Mouse (Mus musculus): ENCODE results near the gene 2700049A03Rik. TPM values are rescaled to one million over a fixed set of nuclear protein-coding genes. Genes with fewer than 3 reads are reported as not detected.

The 2700049A03Rik gene
- polyA plus RNA-seq, 1 experiment from 2014 or later, result 12.8 TPM

DNA sequence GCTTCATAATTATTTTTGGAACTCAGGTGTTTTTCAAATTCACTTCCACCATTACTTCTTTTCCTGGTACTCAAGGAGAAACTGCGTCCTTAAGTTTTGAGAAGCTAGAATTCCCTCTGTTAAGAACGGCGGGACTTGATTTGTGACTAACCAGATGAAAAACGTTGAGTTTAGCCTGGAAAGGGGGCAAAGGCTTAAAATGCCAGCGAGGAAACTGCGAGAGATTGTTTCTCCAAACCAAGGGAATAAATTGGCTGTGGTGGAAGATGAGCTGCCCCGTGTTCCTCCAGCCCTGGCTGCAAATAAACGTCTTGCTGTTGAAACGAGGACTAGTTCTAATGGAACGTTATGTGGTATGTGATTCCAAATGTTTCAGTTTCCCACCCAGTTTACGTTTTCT, 1.0 kb downstream of the 2700049A03Rik start:
- WGBS, result 6% methylated on average over 11 of the region's 11 CpGs
- Histone ChIP-seq H3K4me1 (peaks cover 39% of the 10 kb centered on the region), H3K4me3 (replicated peaks) (peak overlapping the region; percentile 99), H3K9me3 (replicated peaks) (no peaks in the 10 kb centered on the region), H3K27me3 (replicated peaks) (no peaks in the 10 kb centered on the region), H3K27ac (replicated peaks) (0 out of 2 replicates have a peak overlapping the region, but pooled peaks have one; percentile 37), H3K9ac (replicated peaks) (peak overlapping the region; percentile 60), H3K36me3 (peaks cover 32% of the 10 kb centered on the region), H3K4me2 (peak overlapping the region; percentile 86)
- no peak for ATAC-seq (ENCODE audit: low FRiP score)

DNA sequence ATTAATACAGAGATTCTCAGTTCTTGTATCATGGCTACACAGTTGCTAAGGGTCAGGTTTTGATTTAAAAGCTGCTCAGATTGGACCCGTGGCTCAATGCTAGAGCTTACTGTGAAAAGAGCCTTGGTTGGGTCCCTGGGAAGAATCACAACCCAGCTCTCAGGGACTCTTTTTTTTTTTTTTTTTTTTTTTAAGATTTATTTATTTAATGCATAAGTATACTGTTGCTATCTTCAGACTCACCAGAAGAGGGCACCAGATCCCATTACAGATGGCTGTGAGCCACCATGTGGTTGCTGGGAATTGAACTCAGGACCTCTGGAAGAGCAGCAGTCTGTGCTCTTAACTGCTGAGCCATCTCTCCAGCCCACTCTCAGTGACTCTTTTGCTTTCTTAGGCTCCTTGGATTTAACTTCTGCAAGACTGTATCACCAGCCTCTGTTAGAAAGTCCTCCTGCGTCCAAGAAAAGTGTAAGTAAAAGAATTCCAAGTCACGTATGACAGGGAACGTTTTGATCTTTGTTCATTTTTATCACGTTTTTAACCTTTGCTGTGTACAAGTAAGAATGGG, 2.7 kb downstream of the 2700049A03Rik start:
- no peak overlapping the region for H3K9ac ChIP-seq (replicated peaks)
- H3K27me3 ChIP-seq (replicated peaks), result no peaks in the 10 kb centered on the region
- no peak for ATAC-seq (ENCODE audit: low FRiP score)
- no peak overlapping the region for H3K27ac ChIP-seq (replicated peaks)
- H3K4me1 ChIP-seq, result peaks cover 39% of the 10 kb centered on the region
- H3K4me3 ChIP-seq (replicated peaks), result no peak overlapping the region
- peaks cover 42% of the 10 kb centered on the region for H3K36me3 ChIP-seq
- H3K4me2 ChIP-seq, result peak overlapping the region; percentile 86; the same call in 1 of the 2 replicates
- no peaks in the 10 kb centered on the region for H3K9me3 ChIP-seq (replicated peaks)
- WGBS, result 77% methylated on average over 5 of the region's 5 CpGs

DNA sequence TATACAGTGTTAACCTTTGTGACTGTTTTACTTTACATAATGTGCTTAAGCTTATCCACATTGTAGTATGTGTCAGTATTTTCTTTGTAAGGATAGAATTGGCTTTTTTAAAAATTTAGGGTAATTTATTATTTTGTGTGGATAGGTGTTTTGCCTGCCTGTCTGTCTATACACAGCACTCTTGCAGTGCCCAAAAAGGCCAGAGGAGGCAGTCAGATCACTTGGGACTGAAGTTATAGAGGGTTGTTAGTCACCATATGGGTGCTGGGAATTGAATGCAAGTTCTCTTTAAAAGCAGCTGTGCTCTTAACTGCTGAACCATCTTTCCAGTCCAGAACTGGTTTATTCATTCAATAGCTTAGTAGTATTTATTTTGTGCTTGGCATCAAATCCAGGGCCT, 4.5 kb downstream of the 2700049A03Rik start:
- Histone ChIP-seq H3K4me3 (replicated peaks) (no peak overlapping the region), H3K36me3 (peaks cover 42% of the 10 kb centered on the region), H3K9me3 (replicated peaks) (no peaks in the 10 kb centered on the region), H3K27ac (replicated peaks) (no peak overlapping the region), H3K4me2 (no peak overlapping the region), H3K9ac (replicated peaks) (no peak overlapping the region), H3K4me1 (peaks cover 27% of the 10 kb centered on the region), H3K27me3 (replicated peaks) (no peaks in the 10 kb centered on the region)
- ATAC-seq (ENCODE audit: low FRiP score), result no peak

DNA sequence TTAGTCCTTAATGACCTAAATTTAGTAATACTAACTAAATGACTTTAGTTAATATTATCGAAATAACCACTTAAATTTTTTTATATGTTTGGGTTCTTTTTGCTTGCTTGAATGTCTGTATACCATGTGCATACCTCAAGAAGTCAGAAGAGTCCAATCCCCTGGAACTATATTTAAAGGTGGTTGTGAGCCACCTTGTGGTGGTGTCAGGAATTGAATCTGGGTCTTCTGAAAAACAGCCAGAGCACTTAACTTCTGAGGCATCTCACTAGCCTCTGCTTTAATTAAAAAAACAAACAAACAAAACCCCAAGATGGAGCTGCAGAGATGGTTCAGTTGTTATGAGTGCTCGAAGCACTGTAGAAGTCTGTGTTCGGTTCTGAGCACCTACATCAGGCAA, 11.0 kb downstream of the 2700049A03Rik start:
- Histone ChIP-seq H3K9ac (replicated peaks) (no peak overlapping the region), H3K4me1 (no peaks in the 10 kb centered on the region), H3K4me2 (no peak overlapping the region), H3K4me3 (replicated peaks) (no peak overlapping the region), H3K27me3 (replicated peaks) (no peaks in the 10 kb centered on the region), H3K36me3 (peaks cover 48% of the 10 kb centered on the region), H3K27ac (replicated peaks) (no peak overlapping the region), H3K9me3 (replicated peaks) (no peaks in the 10 kb centered on the region)
- no peak for ATAC-seq (ENCODE audit: low FRiP score)
- WGBS, result 88% methylated on average over 3 of the region's 3 CpGs

DNA sequence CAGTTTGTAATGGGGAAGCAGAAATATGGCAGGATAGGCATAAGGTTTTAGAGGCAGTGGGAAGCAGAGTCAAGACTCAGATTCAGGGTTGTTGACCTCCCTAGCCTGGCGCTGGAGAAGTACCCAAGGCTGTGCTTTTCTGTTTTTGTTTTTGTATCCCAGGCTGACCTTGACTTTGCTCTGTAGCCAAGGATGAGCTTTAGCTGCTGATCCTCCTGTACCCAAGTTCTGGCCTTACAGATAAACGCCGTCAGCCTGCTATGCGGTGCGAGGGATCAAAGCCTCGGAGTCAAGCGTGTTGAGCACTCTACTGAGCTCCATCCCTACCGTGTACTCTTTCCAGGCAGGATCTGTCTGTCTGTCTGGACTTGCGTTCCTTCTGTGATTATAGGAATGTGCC, 12.2 kb downstream of the 2700049A03Rik start:
- H3K9ac ChIP-seq (replicated peaks), result no peak overlapping the region
- no peaks in the 10 kb centered on the region for H3K4me1 ChIP-seq
- H3K36me3 ChIP-seq, result peaks cover 47% of the 10 kb centered on the region
- no peaks in the 10 kb centered on the region for H3K9me3 ChIP-seq (replicated peaks)
- H3K4me2 ChIP-seq, result no peak overlapping the region
- no peaks in the 10 kb centered on the region for H3K27me3 ChIP-seq (replicated peaks)
- 96% methylated on average over 9 of the region's 9 CpGs for WGBS
- no peak overlapping the region for H3K27ac ChIP-seq (replicated peaks)
- H3K4me3 ChIP-seq (replicated peaks), result no peak overlapping the region
- ATAC-seq (ENCODE audit: low FRiP score), result no peak

DNA sequence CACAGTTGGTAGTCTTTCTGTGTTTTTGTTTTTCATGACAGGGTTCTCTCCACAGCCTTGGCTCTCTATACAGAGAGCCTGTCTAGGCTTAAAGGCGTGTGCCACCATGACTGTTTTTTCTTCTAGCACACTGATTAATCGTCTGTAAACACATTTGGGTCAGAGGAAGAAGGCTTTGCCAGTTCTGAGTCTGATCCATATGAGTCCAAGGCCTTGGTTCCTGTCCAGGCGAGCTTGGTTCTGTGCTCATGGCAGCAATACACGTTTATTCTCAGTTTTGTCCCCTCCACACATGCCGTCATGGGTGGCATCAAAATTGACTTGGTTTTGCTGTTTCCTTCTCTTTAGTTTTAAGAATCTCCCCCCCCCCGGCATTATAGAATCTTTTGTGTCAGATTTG, 12.8 kb downstream of the 2700049A03Rik start:
- Histone ChIP-seq H3K27me3 (replicated peaks) (no peaks in the 10 kb centered on the region), H3K4me2 (no peak overlapping the region), H3K36me3 (peaks cover 46% of the 10 kb centered on the region), H3K9ac (replicated peaks) (no peak overlapping the region), H3K4me3 (replicated peaks) (no peak overlapping the region), H3K4me1 (no peaks in the 10 kb centered on the region), H3K27ac (replicated peaks) (no peak overlapping the region), H3K9me3 (replicated peaks) (no peaks in the 10 kb centered on the region)
- WGBS, result 91% methylated on average over 6 of the region's 6 CpGs
- ATAC-seq (ENCODE audit: low FRiP score), result no peak

DNA sequence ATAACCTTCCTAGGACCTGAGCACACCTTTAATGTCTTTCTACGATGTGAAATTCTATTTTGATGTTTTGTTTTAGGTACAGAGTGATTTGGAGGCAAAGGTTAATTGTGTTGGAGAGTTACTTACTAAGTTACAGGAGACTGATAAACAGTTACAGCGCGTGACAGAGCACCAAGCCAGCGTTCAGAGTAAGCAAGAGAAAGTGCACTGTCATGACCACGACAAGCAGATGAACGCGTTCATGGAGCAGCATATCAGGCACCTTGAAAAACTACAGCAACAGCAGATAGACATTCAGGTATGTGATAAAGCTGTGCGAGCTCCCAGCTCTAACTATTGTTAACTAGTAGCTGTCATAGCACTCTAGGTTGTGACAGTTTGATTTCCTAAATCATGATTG, 13.5 kb downstream of the 2700049A03Rik start:
- Histone ChIP-seq H3K27ac (replicated peaks) (no peak overlapping the region), H3K4me3 (replicated peaks) (no peak overlapping the region), H3K4me2 (no peak overlapping the region), H3K36me3 (peaks cover 49% of the 10 kb centered on the region), H3K9ac (replicated peaks) (no peak overlapping the region), H3K4me1 (no peaks in the 10 kb centered on the region), H3K9me3 (replicated peaks) (no peaks in the 10 kb centered on the region), H3K27me3 (replicated peaks) (no peaks in the 10 kb centered on the region)
- no peak for ATAC-seq (ENCODE audit: low FRiP score)
- WGBS, result 98% methylated on average over 8 of the region's 8 CpGs

DNA sequence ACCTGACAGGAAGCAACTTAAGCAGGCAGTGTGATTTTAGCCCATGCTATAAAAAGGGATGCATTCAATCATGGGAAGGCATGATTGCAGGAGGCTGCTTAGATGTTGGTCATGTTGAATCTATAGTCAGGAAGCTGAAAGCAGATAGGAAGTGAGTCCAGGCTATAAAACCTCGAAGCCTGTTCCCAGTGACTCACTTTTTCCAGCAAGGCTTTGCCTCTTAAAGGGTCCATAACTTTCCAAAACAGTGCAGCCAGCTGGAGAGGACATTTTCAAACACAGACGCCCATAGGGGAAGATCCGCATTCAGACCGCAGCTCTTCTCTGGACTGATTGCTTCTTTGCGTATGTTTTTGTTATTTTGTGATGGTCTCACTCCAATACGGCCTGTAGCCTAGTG, 18.3 kb downstream of the 2700049A03Rik start:
- Histone ChIP-seq H3K4me2 (no peak overlapping the region), H3K27me3 (replicated peaks) (no peaks in the 10 kb centered on the region), H3K36me3 (peaks cover 63% of the 10 kb centered on the region), H3K27ac (replicated peaks) (no peak overlapping the region), H3K9ac (replicated peaks) (no peak overlapping the region), H3K9me3 (replicated peaks) (no peaks in the 10 kb centered on the region), H3K4me3 (replicated peaks) (no peak overlapping the region), H3K4me1 (no peaks in the 10 kb centered on the region)
- ATAC-seq (ENCODE audit: low FRiP score), result no peak
- 97% methylated on average over 6 of the region's 6 CpGs for WGBS

DNA sequence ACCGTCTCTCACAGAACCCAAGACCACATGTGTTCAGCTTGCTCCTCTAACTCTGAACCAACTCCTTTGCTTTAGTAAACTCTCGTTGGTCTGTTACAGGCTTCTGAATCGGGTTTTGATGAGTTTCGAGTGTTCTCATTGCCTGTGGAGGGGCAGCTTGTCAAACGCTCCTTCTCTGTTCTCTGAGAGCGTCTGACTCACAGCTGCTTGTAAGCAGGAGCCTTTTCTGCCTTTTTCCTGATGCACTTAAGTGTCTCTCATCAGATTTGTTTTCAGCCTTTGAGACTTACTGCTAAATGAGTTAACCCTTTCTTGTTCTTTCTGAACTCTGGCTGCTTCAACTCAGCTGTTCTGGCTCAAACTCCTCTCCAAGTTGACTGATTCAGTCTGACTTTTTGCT, 21.3 kb downstream of the 2700049A03Rik start:
- no peak overlapping the region for H3K4me3 ChIP-seq (replicated peaks)
- no peak for ATAC-seq (ENCODE audit: low FRiP score)
- no peak overlapping the region for H3K9ac ChIP-seq (replicated peaks)
- no peaks in the 10 kb centered on the region for H3K27me3 ChIP-seq (replicated peaks)
- H3K27ac ChIP-seq (replicated peaks), result no peak overlapping the region
- peaks cover 69% of the 10 kb centered on the region for H3K36me3 ChIP-seq
- 91% methylated on average over 6 of the region's 6 CpGs for WGBS
- no peaks in the 10 kb centered on the region for H3K4me1 ChIP-seq
- no peak overlapping the region for H3K4me2 ChIP-seq
- H3K9me3 ChIP-seq (replicated peaks), result no peaks in the 10 kb centered on the region

DNA sequence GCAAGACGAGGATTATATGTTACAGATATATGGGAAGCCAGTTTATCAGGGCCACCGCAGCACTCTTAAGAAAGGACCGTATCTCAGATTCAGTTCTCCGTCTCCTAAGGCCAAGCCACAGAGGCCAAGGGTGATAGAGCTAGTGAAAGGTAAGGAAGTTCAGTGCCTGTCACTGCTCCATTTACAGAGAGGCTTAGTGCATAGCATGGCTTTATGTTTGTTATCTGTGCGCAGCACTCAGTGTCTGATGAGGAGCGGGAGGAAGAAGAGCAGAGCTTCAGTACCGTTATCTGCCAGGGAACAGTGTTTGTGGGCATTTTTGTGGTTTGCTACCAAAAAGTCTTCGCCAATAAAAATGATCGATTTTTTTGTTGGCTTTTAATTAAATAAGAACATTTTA, 27.8 kb downstream of the 2700049A03Rik start:
- Histone ChIP-seq H3K36me3 (peaks cover 53% of the 10 kb centered on the region), H3K4me3 (replicated peaks) (no peak overlapping the region), H3K9me3 (replicated peaks) (no peaks in the 10 kb centered on the region), H3K4me2 (no peak overlapping the region), H3K27me3 (replicated peaks) (no peaks in the 10 kb centered on the region), H3K27ac (replicated peaks) (no peak overlapping the region), H3K4me1 (no peaks in the 10 kb centered on the region), H3K9ac (replicated peaks) (no peak overlapping the region)
- WGBS, result 95% methylated on average over 9 of the region's 9 CpGs
- ATAC-seq (ENCODE audit: low FRiP score), result no peak

DNA sequence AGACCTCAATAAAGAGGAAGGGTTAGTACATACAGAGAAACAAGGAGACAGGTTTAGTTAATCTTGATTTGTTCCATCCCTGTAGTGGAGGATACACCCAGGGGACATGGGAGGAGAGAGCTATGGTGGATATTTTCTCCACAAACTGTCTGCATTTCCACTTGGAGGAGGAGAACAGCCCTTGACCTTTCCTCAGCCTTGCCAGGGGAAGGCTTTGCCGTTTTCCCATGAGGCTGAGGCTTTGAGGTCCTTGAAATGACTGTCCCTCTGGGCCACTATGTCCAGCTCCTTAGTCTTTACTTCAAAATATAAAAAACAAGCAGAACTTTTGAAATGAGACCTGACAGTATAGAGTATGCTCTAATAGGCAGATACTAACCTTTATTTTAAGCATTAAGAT, 33.3 kb downstream of the 2700049A03Rik start:
- H3K36me3 ChIP-seq, result peaks cover 46% of the 10 kb centered on the region
- H3K9ac ChIP-seq (replicated peaks), result no peak overlapping the region
- 96% methylated on average over 1 of the region's 1 CpGs for WGBS
- no peak overlapping the region for H3K4me2 ChIP-seq
- no peak overlapping the region for H3K27ac ChIP-seq (replicated peaks)
- no peaks in the 10 kb centered on the region for H3K27me3 ChIP-seq (replicated peaks)
- no peaks in the 10 kb centered on the region for H3K4me1 ChIP-seq
- no peaks in the 10 kb centered on the region for H3K9me3 ChIP-seq (replicated peaks)
- ATAC-seq (ENCODE audit: low FRiP score), result no peak
- no peak overlapping the region for H3K4me3 ChIP-seq (replicated peaks)

DNA sequence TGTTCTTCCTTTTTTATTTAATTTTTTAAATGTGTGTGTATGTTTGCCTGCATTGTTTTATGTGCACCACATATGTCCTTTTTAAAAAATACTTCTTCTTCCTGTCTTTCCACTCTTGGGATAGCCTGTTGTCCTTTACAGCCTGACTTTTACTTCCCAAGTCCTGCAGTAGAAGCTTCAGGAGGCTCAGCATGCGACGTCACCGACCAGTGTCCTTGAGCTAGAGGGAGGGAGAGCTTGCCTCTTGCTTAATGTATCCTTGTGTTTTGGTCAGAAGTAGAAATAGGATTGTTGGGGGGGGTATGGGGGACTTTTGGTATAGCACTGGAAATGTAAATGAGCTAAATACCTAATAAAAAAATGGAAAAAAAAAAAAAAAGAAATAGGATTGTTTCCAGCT, 47.1 kb downstream of the 2700049A03Rik start:
- Histone ChIP-seq H3K36me3 (peaks cover 50% of the 10 kb centered on the region), H3K27me3 (replicated peaks) (no peaks in the 10 kb centered on the region), H3K9me3 (replicated peaks) (no peaks in the 10 kb centered on the region), H3K27ac (replicated peaks) (no peak overlapping the region), H3K4me2 (no peak overlapping the region), H3K9ac (replicated peaks) (no peak overlapping the region), H3K4me1 (no peaks in the 10 kb centered on the region), H3K4me3 (replicated peaks) (no peak overlapping the region)
- WGBS, result 93% methylated on average over 3 of the region's 3 CpGs
- ATAC-seq (ENCODE audit: low FRiP score), result no peak

DNA sequence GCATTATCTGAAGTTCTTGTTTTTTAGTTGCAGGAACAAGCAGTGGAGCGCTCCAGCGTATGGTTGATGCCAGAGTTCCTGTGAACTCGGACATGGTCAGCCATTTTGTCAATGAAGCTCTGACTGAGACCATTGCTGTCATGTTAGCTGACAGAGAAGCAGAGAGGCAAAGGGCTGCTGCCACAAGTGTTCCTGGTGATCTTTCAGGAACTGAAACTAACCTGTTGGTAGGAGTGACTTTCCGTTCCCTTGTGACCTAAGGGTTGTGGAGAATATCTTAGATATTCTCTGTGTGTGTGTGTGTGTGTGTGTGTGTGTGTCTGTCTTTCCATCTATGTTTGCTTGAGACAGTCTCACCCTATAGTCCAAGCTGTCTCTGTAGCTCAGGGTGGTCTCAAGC, 47.7 kb downstream of the 2700049A03Rik start:
- no peak overlapping the region for H3K4me2 ChIP-seq
- no peak overlapping the region for H3K9ac ChIP-seq (replicated peaks)
- WGBS, result 96% methylated on average over 4 of the region's 4 CpGs
- H3K27me3 ChIP-seq (replicated peaks), result no peaks in the 10 kb centered on the region
- no peaks in the 10 kb centered on the region for H3K4me1 ChIP-seq
- H3K27ac ChIP-seq (replicated peaks), result no peak overlapping the region
- peaks cover 49% of the 10 kb centered on the region for H3K36me3 ChIP-seq
- no peak for ATAC-seq (ENCODE audit: low FRiP score)
- H3K4me3 ChIP-seq (replicated peaks), result no peak overlapping the region
- H3K9me3 ChIP-seq (replicated peaks), result no peaks in the 10 kb centered on the region
